Mouse (Mus musculus): ENCODE measurements around the gene Fstl1.

Fstl1 gene

DNA sequence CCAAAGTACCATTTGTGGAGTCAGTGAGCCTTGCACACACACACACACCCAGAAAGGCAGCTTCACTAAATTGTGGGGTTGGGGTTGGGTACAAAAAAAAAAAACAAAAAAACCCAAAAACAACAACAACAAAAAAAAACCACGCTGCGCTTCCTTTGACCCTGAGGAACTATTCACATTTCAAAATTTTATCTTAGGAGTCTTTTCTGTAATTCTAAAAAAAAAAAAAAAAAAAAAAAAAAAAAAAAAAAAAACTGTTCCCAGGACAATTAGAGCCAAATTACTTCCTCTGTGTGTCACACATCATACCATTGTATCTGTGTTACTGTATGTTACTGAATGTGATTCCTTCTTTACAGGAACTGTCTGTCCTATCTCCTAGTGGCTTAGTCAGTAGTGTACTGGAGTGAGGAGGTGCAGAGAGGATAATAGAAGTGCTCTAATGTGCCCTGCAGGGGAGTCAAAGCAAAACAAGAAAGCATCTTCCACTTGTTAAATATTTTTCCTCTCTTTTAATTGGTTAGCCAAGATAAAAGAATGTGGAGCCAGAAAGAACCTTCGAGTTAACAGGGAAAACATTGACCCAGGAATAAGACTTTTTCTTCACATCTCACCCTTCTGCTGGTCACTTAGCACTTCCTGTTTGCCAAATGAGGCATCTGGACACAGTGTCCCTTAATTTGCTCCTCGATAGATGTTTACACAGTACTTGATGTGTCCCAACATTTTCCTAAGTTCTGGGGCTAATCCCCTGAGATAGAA is 93.0 kb downstream of the Fstl1 start:
- no peak for DNase-seq

DNA sequence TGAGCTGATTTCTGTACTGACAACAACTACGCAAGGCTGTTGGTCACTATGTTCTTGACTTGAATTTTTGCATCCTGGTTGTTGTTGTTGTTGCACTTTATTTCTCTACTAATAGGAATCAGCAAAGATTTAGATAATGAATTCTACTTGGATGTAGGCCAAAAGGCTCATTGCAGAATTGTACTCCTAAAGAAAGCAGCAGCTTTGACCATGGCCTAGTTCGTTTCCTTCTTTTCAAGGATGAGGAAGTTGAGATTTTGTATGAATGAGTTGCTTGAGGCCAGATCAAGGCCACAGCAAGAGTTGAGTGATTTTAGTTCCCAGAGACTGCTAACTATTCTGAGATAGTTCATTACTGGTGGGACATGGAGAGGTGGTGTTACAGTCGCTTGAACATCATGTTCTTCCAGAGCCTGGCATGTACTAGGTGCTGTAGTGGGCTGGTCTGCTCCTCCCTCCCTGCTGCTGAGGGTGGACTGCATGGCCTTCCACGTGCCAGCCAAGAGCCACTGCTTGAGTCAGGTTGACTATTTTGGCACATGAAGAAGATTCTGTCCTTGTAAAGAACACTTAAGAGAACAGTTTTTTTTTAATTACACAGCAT is 94.5 kb downstream of the Fstl1 start:
- peak; percentile 63 to 93 for DNase-seq

DNA sequence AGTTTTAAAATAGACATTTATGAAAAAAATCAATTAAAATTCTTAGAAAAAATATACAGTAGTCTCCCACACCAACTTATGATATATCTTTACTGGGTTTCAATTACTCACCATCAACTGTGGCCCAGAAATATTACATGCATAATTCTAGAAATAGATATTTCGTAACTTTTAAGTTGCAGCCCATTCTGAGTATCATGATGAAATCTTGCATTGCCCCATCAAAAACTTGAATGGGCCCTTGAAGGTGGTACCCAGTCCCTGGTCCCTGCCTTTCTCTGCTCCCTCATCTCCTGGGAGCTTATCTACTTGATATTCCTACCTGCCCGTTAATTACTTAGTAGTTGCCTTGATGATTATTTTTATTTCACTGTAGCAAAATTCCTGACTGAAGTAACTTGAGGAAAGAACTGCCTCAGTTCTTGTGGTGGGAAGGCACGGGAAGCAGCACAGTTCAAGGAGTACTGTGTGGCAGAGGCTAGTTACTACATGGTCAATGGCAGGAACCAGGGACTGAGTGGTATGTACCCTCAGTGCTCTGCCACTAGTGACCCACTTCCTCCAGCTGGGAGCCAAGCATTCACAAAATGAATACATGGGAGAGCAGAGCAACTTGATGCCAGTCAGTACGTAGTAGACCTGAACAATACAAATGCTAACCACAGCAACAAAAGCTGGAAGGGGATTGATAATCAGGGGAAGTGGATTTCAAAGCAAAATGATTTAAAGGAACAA is 98.0 kb downstream of the Fstl1 start:
- no peak for DNase-seq

DNA sequence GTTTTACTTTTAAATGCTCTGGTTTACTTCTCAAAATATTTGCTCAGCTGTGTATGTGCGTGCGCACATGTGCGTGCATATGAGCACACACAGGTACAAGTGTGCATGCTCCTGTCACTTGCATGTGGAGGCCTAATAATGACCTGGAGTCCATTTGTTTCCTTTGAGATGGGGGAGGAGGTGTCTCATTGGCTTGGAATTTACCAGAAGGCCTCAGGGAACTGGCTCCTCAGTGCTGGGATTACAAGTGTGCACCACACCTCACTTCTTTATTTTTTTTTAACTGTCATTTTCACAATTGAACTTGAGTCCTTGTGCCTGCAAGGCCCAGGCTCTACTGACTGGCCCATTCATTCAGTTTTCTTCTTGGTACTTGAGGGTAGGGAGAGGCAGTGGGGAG is 100.7 kb downstream of the Fstl1 start:
- no peak for DNase-seq

DNA sequence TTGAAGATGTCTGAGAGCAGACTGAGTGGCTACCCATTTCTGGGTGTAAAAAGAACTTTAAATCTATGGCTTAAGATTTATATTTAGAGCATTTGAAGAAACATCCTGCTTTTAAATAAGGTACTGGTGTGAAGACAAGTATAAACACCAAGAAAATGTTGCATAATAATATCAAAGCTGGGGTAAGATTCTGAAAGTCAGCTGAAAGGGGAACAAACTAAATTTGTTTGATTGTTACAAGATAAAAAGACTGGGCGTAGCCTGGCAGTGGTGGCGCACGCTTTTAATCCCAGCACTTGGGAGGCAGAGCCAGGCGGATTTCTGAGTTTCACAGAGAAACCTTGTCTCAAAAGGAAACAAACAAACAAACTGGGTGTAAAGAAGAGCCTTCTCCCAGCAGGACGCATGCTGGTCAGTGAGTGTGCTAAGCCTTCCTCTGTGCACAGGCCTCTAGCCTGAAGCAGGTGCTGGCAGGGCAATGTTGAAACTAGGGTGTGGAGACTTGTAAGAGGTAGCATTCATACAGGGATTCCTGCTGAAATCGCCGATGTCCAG is 102.4 kb downstream of the Fstl1 start:
- no peak for DNase-seq

DNA sequence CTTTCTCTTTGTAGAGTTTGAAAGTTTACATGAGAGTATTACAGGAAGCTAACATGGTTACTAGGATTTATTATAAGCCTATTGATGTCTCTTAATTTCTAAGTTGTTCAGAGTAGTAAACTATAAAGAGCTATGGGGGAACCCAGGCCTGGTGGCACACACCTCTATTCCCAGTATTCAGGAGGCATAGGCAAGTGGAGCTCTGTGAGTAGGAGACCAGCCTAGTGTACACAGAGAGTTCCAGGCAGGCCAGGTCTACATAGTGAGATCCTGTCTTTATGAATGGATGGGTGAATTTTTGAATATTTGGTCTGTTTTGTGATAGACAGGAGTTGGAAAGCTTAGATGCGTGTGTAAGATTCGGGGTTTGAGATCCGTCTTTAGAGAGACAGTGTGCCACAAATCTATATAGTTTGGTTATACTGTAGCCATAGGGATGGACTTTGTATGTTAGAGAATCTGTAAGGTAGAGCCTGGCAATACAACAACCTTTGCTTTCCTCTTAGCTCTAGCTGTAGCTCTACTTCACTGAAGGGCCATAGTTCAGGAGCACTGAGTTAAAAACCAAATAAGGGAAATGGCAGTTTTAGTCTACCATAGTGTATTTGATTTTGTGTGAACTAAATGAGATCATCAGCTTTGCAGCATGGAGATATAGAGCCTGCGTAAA is 103.2 kb downstream of the Fstl1 start:
- no peak for DNase-seq

DNA sequence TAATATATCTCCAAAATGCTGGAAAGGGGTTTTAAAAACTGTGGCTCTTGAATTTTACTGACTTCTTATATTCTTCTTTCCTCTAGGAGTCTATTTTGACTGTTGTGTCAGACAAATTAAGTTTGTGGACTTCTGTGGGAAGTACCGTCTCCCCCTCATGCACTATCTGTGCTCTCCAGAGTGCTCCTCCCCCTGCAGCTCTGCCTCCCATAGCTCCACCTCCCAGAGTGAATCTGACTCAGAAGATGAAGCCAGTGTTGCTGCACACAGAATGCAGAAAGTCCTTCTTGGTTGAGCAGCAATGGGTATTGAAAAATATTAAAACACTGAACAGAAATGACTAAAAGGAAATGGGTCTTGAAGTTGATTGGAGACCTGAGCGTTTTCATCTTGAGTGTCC is 104.5 kb downstream of the Fstl1 start:
- no peak for DNase-seq

Data from kidney, postnatal 25 days (tissue).